Mouse (Mus musculus): ENCODE measurements around the gene Prss28.

- TF ChIP-seq CTCF (IDR thresholded peaks at IDR 0.05; ENCODE audit: extremely low read depth, insufficient read length, insufficient replicate concordance, low read depth, low read length) (no peak), POLR2A (IDR thresholded peaks at IDR 0.05; ENCODE audit: low read depth, low read length) (no peak)
These were observed 12.4 kb downstream of the Prss28 start for GRCm38 (mm10) chr17:25320819-25321218.

Measured in small intestine, adult 2 months (tissue).